ENCODE assay signal across 10 mouse cellular contexts in the genomic region with DNA sequence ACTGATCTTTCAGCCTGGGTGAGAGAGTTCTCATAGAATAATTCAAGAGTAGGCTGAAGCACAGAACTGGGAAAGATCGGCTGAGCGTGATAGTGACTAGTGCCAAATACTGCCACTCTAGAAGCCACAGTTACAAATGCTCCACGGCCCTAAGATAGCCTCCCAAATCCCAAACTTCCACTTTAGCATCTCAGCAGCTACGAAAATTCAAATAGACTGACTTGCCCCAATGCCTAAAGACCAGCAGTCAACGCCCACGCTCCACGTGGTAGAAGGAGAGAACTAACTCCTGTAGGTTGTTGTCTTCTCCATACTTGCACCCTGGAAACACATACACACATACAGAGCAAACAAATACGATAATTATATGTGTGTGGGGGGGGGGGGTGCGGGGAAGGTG. TPM values are rescaled to one million over a fixed set of nuclear protein-coding genes. Genes with fewer than 3 reads are reported as not detected.
DNase-seq lines count a peak whose midpoint lies in the region; ATAC-seq and TF ChIP-seq lines count a peak whose summit lies in the region.
"Had no signal": no experiment of that assay in that cellular context is flagged by ENCODE, and none has a peak within 500 bp of the region (broad histone marks: within the 10 kb centered on the region; RNA-seq: fewer than 3 reads in every experiment).

No protein-coding gene starts in this region.

- H3K4me2 ChIP-seq in heart, embryonic 13.5 days, result peak overlapping the region; percentile 71
- H3K4me2 ChIP-seq in heart, postnatal 0 days (ENCODE audit: low read depth, low read length), result peak overlapping the region; percentile 60; the same call in 1 of the 2 replicates

- no peak for TF ChIP-seq EP300 in heart, postnatal 0 days (IDR thresholded peaks at IDR 0.05; ENCODE audit: low read depth)

- peaks cover 28% of the 10 kb centered on the region for H3K4me1 ChIP-seq in heart, embryonic 13.5 days
- peaks cover 92% of the 10 kb centered on the region for H3K4me1 ChIP-seq in E14TG2a.4 (replicated peaks; ENCODE audit: low read depth, low read length)
- 0 out of 2 replicates have a peak, but pooled peaks cover 11% of the 10 kb centered on the region for H3K4me1 ChIP-seq in heart, postnatal 0 days (ENCODE audit: control insufficient read depth, insufficient read depth)

- peak overlapping the region; percentile 96 for H3K27ac ChIP-seq in heart, embryonic 13.5 days (replicated peaks)
- peak overlapping the region; percentile 25; the same call in 1 of the 2 replicates for H3K27ac ChIP-seq in heart, postnatal 0 days (ENCODE audit: low read depth)
- H3K27ac ChIP-seq: hindbrain, embryonic 14.5 days; midbrain, embryonic 12.5 days had no signal

- no peak overlapping the region; the same call in 1 of the 2 replicates for H3K4me3 ChIP-seq in heart, embryonic 13.5 days
- peak overlapping the region; percentile 46 for H3K4me3 ChIP-seq in E14TG2a.4 (replicated peaks; ENCODE audit: low read length)
- peak overlapping the region; percentile 42; the same call in 1 of the 2 replicates for H3K4me3 ChIP-seq in heart, postnatal 0 days (ENCODE audit: low read depth, low read length)

- WGBS in heart, embryonic 13.5 days, result 23% methylated on average over 9 of the region's 9 CpGs
- WGBS in heart, postnatal 0 days, result 28% methylated on average over 9 of the region's 9 CpGs

- no peak for TF ChIP-seq CTCF in E14TG2a.4 (conservative IDR thresholded peaks at IDR 0.05; ENCODE audit: low read length)
- no peak for TF ChIP-seq CTCF in heart, postnatal 0 days (IDR thresholded peaks at IDR 0.05; ENCODE audit: low read depth)

- no peak for DNase-seq in heart, adult 8-10 months (ENCODE audit: low spot score)
- DNase-seq in R1 (ENCODE audit: low read depth, low spot score), result peak; percentile 50
- no peak for DNase-seq in heart, postnatal 0 days (ENCODE audit: low spot score)
- no peak for DNase-seq in right cerebral cortex, postnatal 25 days
- no peak for DNase-seq in kidney, postnatal 25 days

- no peak overlapping the region for H3K9ac ChIP-seq in heart, embryonic 13.5 days
- no peak overlapping the region for H3K9ac ChIP-seq in heart, postnatal 0 days (replicated peaks; ENCODE audit: low read depth, low read length)
- H3K9ac ChIP-seq: midbrain, embryonic 12.5 days had no signal

- no peak for ATAC-seq in heart, embryonic 13.5 days (ENCODE audit: extremely low read depth, insufficient number of reproducible peaks, low FRiP score, low TSS enrichment)
- no peak; the same call in 1 of the 2 replicates for ATAC-seq in heart, postnatal 0 days (ENCODE audit: insufficient read depth, low read depth)
- ATAC-seq in activated CD4-positive, CD25-positive, alpha-beta regulatory T cell, adult 4 months, result no peak

- no peaks in the 10 kb centered on the region for H3K36me3 ChIP-seq in heart, embryonic 13.5 days
- no peaks in the 10 kb centered on the region for H3K36me3 ChIP-seq in E14TG2a.4 (ENCODE audit: insufficient read depth, low read length)
- no peaks in the 10 kb centered on the region for H3K36me3 ChIP-seq in heart, postnatal 0 days (replicated peaks; ENCODE audit: control insufficient read depth, insufficient read depth, low read length)
- H3K36me3 ChIP-seq: midbrain, embryonic 12.5 days had no signal

- H3K9me3 ChIP-seq in heart, embryonic 13.5 days, result no peaks in the 10 kb centered on the region
- no peaks in the 10 kb centered on the region for H3K9me3 ChIP-seq in E14TG2a.4 (ENCODE audit: low read length)
- no peaks in the 10 kb centered on the region for H3K9me3 ChIP-seq in heart, postnatal 0 days (replicated peaks; ENCODE audit: control insufficient read depth, low read length)
- H3K9me3 ChIP-seq: midbrain, embryonic 12.5 days had no signal

- H3K27me3 ChIP-seq in heart, embryonic 13.5 days (replicated peaks), result no peaks in the 10 kb centered on the region
- no peaks in the 10 kb centered on the region for H3K27me3 ChIP-seq in E14TG2a.4 (ENCODE audit: insufficient read depth, low read length)
- H3K27me3 ChIP-seq in heart, postnatal 0 days (ENCODE audit: control insufficient read depth, insufficient read depth, low read length), result no peaks in the 10 kb centered on the region

RNA-seq across cellular contexts. Expression of a gene that starts 8.5 kb away (rescaled TPM):
- 309 and 332 TPM in 2 replicates for polyA plus RNA-seq in heart, embryonic 13.5 days (2015; fragmentation: Nextera tagmentation; extraction: Ambion mirVana)
- total RNA-seq in heart, adult 8-10 months (2022), result 100 to 1,000 TPM; 155 to 268 (median 219) TPM
- total RNA-seq in heart, postnatal 0 days (2014; rRNA removed; ENCODE audit: low replicate concordance), result 143 and 161 TPM in 2 replicates
- 237 and 245 TPM in 2 replicates for polyA plus RNA-seq in heart, postnatal 0 days (2015; fragmentation: Nextera tagmentation; extraction: Ambion mirVana)
- polyA plus RNA-seq in activated CD4-positive, CD25-positive, alpha-beta regulatory T cell, adult 4 months (2017; shearing (Covaris generic)), result 100 to 1,000 TPM; 285 to 307 TPM
